Mouse (Mus musculus) ES-E14 (cell line): ENCODE results near the gene Oat. TPM values are rescaled to one million over a fixed set of nuclear protein-coding genes. Genes with fewer than 3 reads are reported as not detected.
A peak's percentile ranks its signal among the peaks of the same experiment; 100 is the strongest.

ENCODE experiments used
- DNase-seq: peaks from one replicate; pipeline ENCODE4 v3.0.0-alpha.2; 2013; ENCODE audit warnings: low read depth, low spot score
- H3K27ac ChIP-seq: 2 replicates; pipeline ENCODE4 v1.5.1; 2012; ENCODE audit warnings: low read depth, mild to moderate bottlenecking, low read length, moderate library complexity, mixed read lengths; ENCODE audit not compliant: poor library complexity, insufficient read depth, severe bottlenecking
- H3K36me3 ChIP-seq: 2 replicates; pipeline ENCODE4 v1.6.1; 2012; ENCODE audit warnings: mild to moderate bottlenecking, low read length, moderate library complexity, mixed read lengths; ENCODE audit not compliant: control insufficient read depth, poor library complexity, insufficient read depth, severe bottlenecking
- H3K4me1 ChIP-seq, 2 experiments: fragments of 150-350 bp in 1 of 2; sonication (generic) in 1 of 2; 2 replicates each; pipeline ENCODE4 v1.6.1; 2012; ENCODE audit warnings: low read length in 2 of 2, mild to moderate bottlenecking in 1 of 2, mixed read lengths in 1 of 2; ENCODE audit not compliant: control insufficient read depth in 2 of 2, insufficient read depth in 2 of 2, poor library complexity in 1 of 2
- H3K4me3 ChIP-seq, 2 experiments: fragments of 150-350 bp in 1 of 2; sonication (generic) in 1 of 2; 2 replicates each; pipeline ENCODE4 v1.5.1; 2012; ENCODE audit warnings: low read length in 2 of 2, low read depth in 1 of 2, mild to moderate bottlenecking in 1 of 2, mixed read lengths in 1 of 2; ENCODE audit not compliant: insufficient read depth in 1 of 2, poor library complexity in 1 of 2, severe bottlenecking in 1 of 2
- H3K9ac ChIP-seq: 2 replicates; pipeline ENCODE4 v1.6.1; 2012; ENCODE audit warnings: low read depth, mild to moderate bottlenecking, low read length, mixed read lengths; ENCODE audit not compliant: poor library complexity, insufficient read depth, severe bottlenecking
- H3K9me3 ChIP-seq: fragments of 150-350 bp; sonication (generic); 2 replicates; pipeline ENCODE4 v1.6.1; 2012; ENCODE audit warnings: low read depth, mild to moderate bottlenecking, low read length; ENCODE audit not compliant: control insufficient read depth, insufficient read depth
- CHD2 ChIP-seq: IDR thresholded peaks from 2 replicates; pipeline ENCODE4 v1.6.1; 2014; ENCODE audit warnings: mild to moderate bottlenecking, low read depth, low read length, inconsistent platforms
- HCFC1 ChIP-seq: IDR thresholded peaks from 2 replicates; pipeline ENCODE4 v1.6.1; 2012; ENCODE audit warnings: low read length, inconsistent platforms, borderline replicate concordance; ENCODE audit not compliant: insufficient read depth
- MAFK ChIP-seq: IDR thresholded peaks from 2 replicates; pipeline ENCODE4 v1.6.1; 2014; ENCODE audit warnings: mild to moderate bottlenecking, low read depth, low read length, inconsistent platforms; ENCODE audit not compliant: insufficient read depth
- ZC3H11A ChIP-seq: IDR thresholded peaks from 2 replicates; pipeline ENCODE4 v1.6.1; 2012; ENCODE audit warnings: low read depth, mild to moderate bottlenecking, inconsistent platforms, low read length, borderline replicate concordance
- ZNF384 ChIP-seq: IDR thresholded peaks from 2 replicates; pipeline ENCODE4 v1.6.1; 2012; ENCODE audit warnings: low read depth, low read length, inconsistent platforms
- in situ Hi-C, 2 experiments: fragments of 600-800 bp; cut with MboI; formaldehyde crosslinking; loops; one replicate each; pipeline ENCODE4 v1.15.1; 2025; ENCODE audit warnings: low sequenced_read_pairs in 2 of 2, inconsistent platforms in 1 of 2; ENCODE audit not compliant: unreplicated experiment in 2 of 2
- total RNA-seq: library from RNA; depleted of rRNA; stranded (reverse); fragments of 300-350 nt; gene quantifications from 2 replicates; pipeline ENCODE4 v1.2.3, GENCODE M21; 2012

Oat gene
- total RNA-seq, 1 experiment = 60.2 TPM

GRCm38 (mm10) chr7:132610468-132611318, 34.5 kb upstream of the Oat start, which contains the start of gene Lhpp:
Gene Lhpp (plus strand): TSS chr7:132610638.
- Histone ChIP-seq H3K27ac (no peak within 1 kb of the TSS; the same call in 1 of the 2 replicates), H3K36me3 (no peaks in the 10 kb centered on the region), H3K4me1 (peaks cover 0 to 13% of the 10 kb centered on the region in 2 experiments; a peak in 2 of 4 replicates), H3K9ac (peak within 1 kb of the TSS; percentile 65), H3K9me3 (no peaks in the 10 kb centered on the region), H3K4me3 (peak within 1 kb of the TSS; percentile 89 to 93)
- in situ Hi-C loops = no loop called here
- TF ChIP-seq ZC3H11A = no peak
- no peak for TF ChIP-seq ZNF384
- no peak for TF ChIP-seq CHD2
- no peak for TF ChIP-seq HCFC1
- TF ChIP-seq MAFK = no peak
- DNase-seq = peak; percentile 77

DNA sequence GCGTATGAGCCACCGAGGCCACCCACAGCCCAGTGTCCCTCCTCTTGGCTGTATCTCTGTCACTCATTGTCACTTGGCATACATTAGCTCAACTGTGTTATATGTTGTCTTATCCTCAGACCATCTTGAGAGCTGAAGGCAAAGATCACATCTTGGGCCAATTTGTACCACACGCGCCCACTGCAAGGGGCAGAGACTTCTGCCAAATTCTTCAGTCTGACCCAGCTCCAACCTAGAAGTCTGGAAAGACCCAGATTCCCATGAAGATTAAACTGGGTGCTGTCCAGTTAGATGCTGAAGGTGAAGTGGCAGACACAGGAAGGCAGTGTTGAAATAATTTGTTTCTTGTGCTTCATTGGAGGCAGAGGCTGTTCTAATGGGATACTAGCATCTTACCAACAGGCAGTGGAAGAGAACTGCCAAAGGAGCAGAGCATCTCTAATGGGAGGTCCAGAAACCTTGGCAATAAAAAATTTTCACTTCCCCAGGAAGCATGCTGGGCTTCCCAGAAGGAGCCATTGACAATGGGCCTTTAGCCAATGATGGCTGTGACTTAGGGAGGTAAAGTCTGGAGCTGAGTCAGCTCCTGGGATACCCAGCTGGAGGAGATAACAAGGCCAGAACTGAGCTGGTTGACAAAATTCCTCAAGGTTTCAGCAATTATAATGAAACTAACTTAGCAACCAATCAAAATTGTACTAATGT, 32.3 kb upstream of the Oat start:
- Histone ChIP-seq H3K4me3 (no peak overlapping the region), H3K36me3 (no peaks in the 10 kb centered on the region), H3K9me3 (no peaks in the 10 kb centered on the region), H3K9ac (no peak overlapping the region), H3K4me1 (peaks cover 0 to 4% of the 10 kb centered on the region in 2 experiments; a peak in 2 of 4 replicates), H3K27ac (no peak overlapping the region)
- TF ChIP-seq ZC3H11A (no peak), HCFC1 (no peak), ZNF384 (no peak), CHD2 (no peak), MAFK (no peak)
- DNase-seq = no peak
- in situ Hi-C loops = no loop called here

DNA sequence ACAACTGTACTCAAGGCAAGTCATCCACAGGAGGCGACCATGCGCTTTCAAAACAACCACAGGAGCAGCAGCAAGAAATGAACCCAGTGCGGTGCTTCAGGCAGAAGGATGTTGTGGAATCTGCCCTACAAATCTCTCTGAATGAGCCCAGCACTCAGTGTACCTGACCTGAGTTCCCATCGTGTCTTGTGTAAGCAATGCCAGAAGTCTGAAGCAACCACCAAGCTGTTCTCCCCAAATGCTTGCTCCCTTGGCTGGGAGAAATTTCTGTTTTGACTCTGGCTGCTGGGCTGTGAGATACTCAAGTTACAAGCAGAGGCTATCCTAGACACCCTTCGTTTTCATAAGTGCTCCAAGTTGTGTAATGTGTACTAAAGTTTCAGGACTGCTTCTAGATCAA, 29.5 kb upstream of the Oat start:
- in situ Hi-C loops = no loop called here
- TF ChIP-seq MAFK = no peak
- DNase-seq = no peak

DNA sequence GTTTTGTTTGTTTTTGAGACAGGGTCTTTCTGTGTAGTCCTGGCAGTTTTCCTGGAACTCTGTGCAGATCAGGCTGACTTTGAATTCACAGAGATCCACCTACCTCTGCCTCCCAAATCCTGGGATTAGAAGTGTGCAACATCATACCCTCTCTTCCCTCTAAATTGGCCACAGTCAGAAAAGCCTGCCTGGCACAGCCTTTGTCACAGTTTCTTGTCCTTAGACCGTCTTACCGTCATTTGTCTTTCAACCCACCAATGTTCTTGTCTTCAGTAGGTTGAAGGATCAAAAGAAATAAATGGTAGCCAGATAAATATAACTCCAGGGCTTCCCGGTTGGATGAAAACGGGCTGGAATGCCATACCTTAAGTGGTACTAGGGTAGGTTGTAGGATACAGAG, 28.5 kb upstream of the Oat start:
- no peaks in the 10 kb centered on the region for H3K36me3 ChIP-seq
- no peaks in the 10 kb centered on the region for H3K9me3 ChIP-seq
- no peak overlapping the region for H3K4me3 ChIP-seq
- in situ Hi-C loops = no loop called here
- no peak for TF ChIP-seq ZC3H11A
- no peak for TF ChIP-seq MAFK
- no peak overlapping the region for H3K9ac ChIP-seq
- no peak for DNase-seq
- H3K4me1 ChIP-seq = peaks cover 2 to 5% of the 10 kb centered on the region in 2 experiments; a peak in 3 of 4 replicates
- H3K27ac ChIP-seq = no peak overlapping the region

More for the DNA sequence above, 29.5 kb upstream of the Oat start:
- H3K27ac ChIP-seq = no peak overlapping the region
- no peaks in the 10 kb centered on the region for H3K9me3 ChIP-seq
- no peaks in the 10 kb centered on the region for H3K36me3 ChIP-seq
- no peak overlapping the region for H3K4me3 ChIP-seq
- H3K4me1 ChIP-seq = peaks cover 0 to 1% of the 10 kb centered on the region in 2 experiments; a peak in 1 of 4 replicates
- no peak overlapping the region for H3K9ac ChIP-seq
